Mouse (Mus musculus) liver, adult 2 months (tissue): ENCODE data around the gene Prkca. TPM values are rescaled to one million over a fixed set of nuclear protein-coding genes. Genes with fewer than 3 reads are reported as not detected.

Experiments used
- DNase-seq: peaks from one replicate; pipeline ENCODE4 v3.0.0-alpha.2; 2011; ENCODE audit warnings: low read depth, low spot score; ENCODE audit errors: extremely low read depth
- H3K27ac ChIP-seq: fragments of 200-500 bp; replicated peaks from 2 replicates; pipeline ENCODE4 v1.5.1; 2012; ENCODE audit warnings: low read depth, mild to moderate bottlenecking, control low read depth, inconsistent platforms, low read length; ENCODE audit not compliant: insufficient read depth
- H3K27me3 ChIP-seq: fragments of 200-500 bp; 2 replicates; pipeline ENCODE4 v1.6.1; 2012; ENCODE audit warnings: mild to moderate bottlenecking, moderate library complexity, low read length, inconsistent platforms; ENCODE audit not compliant: control insufficient read depth, insufficient read depth
- H3K36me3 ChIP-seq: fragments of 200-500 bp; 2 replicates; pipeline ENCODE4 v1.6.1; 2012; ENCODE audit warnings: low read length, inconsistent platforms; ENCODE audit not compliant: control insufficient read depth, insufficient read depth
- H3K4me1 ChIP-seq: fragments of 200-500 bp; 2 replicates; pipeline ENCODE4 v1.6.1; 2011; ENCODE audit warnings: low read length; ENCODE audit not compliant: control insufficient read depth, insufficient read depth
- H3K4me3 ChIP-seq: fragments of 200-500 bp; 2 replicates; pipeline ENCODE4 v1.5.1; 2011; ENCODE audit warnings: low read depth, mild to moderate bottlenecking, control low read depth, low read length, moderate library complexity; ENCODE audit not compliant: insufficient read depth
- H3K79me2 ChIP-seq: fragments of 200-500 bp; 2 replicates; pipeline ENCODE4 v1.6.1; 2012; ENCODE audit warnings: inconsistent platforms, mild to moderate bottlenecking, low read length, moderate library complexity; ENCODE audit not compliant: control insufficient read depth, insufficient read depth
- H3K9ac ChIP-seq: fragments of 200-500 bp; 2 replicates; pipeline ENCODE4 v1.6.1; 2012; ENCODE audit warnings: low read depth, mild to moderate bottlenecking, control low read depth, inconsistent platforms, low read length
- CTCF ChIP-seq: fragments of 200-500 bp; IDR thresholded peaks from 2 replicates; pipeline ENCODE4 v1.5.1; 2011; ENCODE audit warnings: low read depth, low read length, control low read depth
- POLR2A ChIP-seq: fragments of 200-500 bp; IDR thresholded peaks from 2 replicates; pipeline ENCODE4 v1.6.1; 2011; ENCODE audit warnings: low read length, control low read depth; ENCODE audit not compliant: insufficient read depth; ENCODE audit errors: extremely low read depth
- WGBS: fragments of 180-500 bp; shearing (Covaris S2); methylation state at CpG from one replicate; pipeline ENCODE4 v1.1.7; 2018; 5-methylcytosine and 5-hydroxymethylcytosine counted together
- polyA plus RNA-seq: library from polyadenylated mRNA; depleted of rRNA; stranded (reverse); fragments of >200 nt; gene quantifications from 2 replicates; pipeline ENCODE4 v1.2.3, GENCODE M21; 2012
- total RNA-seq: library from RNA; depleted of rRNA; stranded (reverse); fragments of >200 nt; gene quantifications from 2 replicates; pipeline ENCODE4 v1.2.3, GENCODE M21; 2014

Gene Prkca
- total and polyA plus RNA-seq, 2 experiments = 2.8 to 4.3 TPM

DNA sequence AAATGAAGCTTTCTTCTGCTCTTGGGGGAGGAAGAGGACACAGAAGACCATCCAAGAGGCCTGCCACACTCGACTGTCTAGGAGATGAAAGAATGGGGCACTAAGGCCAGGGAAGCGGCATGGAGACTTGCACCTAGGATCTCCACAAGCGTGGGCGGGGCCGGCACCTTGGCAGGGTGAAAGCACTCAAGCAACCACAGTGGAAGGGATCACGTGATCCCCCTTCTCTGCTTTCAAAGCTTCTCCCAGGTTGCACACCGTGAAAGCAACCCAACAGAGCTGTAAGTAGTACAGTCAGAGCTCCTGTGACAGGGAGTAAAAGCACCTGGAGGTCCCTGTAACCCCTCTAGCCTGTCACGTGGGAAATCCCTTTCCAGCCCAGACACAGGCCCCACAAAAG lies 72.4 kb downstream of the Prkca start:
- TF ChIP-seq POLR2A (no peak), CTCF (no peak)
- no peak for DNase-seq
- Histone ChIP-seq H3K27me3 (no peaks in the 10 kb centered on the region), H3K27ac (no peak overlapping the region), H3K4me3 (no peak overlapping the region), H3K4me1 (no peaks in the 10 kb centered on the region; the same call in 1 of the 2 replicates), H3K36me3 (no peaks in the 10 kb centered on the region), H3K9ac (no peak overlapping the region), H3K79me2 (0 out of 2 replicates have a peak, but pooled peaks cover 10% of the 10 kb centered on the region)
- WGBS = 87% methylated on average over 8 of the region's 8 CpGs

DNA sequence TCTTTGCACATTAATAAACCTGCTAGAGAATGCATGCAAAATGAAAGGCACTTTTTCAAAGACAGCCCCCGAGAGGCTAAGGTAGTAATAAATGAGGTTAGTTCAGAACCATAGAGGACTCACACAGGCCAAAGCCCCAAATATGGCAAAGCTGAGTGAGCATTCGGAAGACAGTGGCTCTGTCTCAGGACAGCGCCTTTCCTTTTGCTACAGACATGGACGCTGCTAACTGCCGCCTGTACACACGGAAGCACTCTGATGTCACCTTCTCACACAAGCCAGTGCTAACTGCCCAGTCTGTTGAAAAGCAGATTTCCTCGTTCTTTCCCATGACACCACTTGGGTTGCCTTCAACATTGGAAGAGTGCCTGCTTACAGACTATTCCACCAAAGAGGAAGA lies 74.2 kb downstream of the Prkca start:
- 82% methylated on average over 7 of the region's 7 CpGs for WGBS

DNA sequence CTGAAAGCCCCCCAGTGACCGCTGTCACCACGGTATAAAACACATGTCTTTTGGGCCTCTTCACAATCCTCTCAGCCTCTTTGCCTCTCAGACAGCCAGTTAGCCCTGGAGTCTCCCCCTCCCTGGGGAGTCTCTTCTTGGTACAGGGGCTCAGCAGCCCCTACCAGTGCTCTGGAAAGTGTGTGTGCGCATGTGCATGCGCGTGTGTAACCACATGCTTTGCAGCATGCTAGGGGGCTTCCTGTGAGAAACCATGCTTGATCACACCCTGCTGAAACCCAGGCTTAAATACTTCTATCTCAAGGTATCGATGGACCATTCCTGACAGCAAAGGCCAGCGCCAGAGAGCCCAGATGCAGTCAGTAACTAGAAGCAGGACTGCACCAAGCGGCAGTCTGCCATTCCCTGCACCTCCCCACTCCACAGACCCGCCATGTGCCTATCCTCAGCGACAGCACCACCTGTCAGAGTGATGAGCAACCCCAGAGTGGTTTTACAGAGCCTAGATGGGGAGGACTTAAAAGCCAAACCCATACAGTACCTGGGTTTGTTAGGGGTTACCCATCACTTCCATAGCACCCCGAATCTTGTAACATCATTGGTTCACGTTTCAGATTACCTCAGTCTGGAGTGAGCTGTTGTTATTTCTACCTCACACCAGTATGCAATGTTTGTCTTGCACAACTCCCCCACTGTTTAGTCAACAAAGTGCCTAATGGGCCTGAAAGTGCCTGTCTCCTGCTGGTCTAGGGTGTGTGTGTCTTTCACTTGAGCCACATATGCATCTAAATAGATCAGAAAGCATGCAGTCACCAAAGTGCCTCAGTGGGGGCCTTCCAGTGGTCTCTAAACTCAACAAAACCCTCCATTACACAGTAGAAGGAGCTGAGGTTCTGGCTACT lies 75.1 kb downstream of the Prkca start:
- 72% methylated on average over 12 of the region's 12 CpGs for WGBS
- no peak overlapping the region for H3K4me3 ChIP-seq
- TF ChIP-seq POLR2A (no peak), CTCF (no peak)
- no peak overlapping the region for H3K9ac ChIP-seq
- H3K27me3 ChIP-seq = no peaks in the 10 kb centered on the region
- no peaks in the 10 kb centered on the region; the same call in 1 of the 2 replicates for H3K4me1 ChIP-seq
- no peak overlapping the region for H3K27ac ChIP-seq
- no peak for DNase-seq
- no peaks in the 10 kb centered on the region for H3K36me3 ChIP-seq
- 0 out of 2 replicates have a peak, but pooled peaks cover 9% of the 10 kb centered on the region for H3K79me2 ChIP-seq

More for the DNA sequence above, 74.2 kb downstream of the Prkca start:
- TF ChIP-seq CTCF = no peak
- TF ChIP-seq POLR2A = no peak
- Histone ChIP-seq H3K27ac (no peak overlapping the region), H3K9ac (no peak overlapping the region), H3K4me3 (no peak overlapping the region), H3K27me3 (no peaks in the 10 kb centered on the region), H3K79me2 (0 out of 2 replicates have a peak, but pooled peaks cover 9% of the 10 kb centered on the region), H3K36me3 (no peaks in the 10 kb centered on the region), H3K4me1 (no peaks in the 10 kb centered on the region; the same call in 1 of the 2 replicates)
- no peak for DNase-seq

DNA sequence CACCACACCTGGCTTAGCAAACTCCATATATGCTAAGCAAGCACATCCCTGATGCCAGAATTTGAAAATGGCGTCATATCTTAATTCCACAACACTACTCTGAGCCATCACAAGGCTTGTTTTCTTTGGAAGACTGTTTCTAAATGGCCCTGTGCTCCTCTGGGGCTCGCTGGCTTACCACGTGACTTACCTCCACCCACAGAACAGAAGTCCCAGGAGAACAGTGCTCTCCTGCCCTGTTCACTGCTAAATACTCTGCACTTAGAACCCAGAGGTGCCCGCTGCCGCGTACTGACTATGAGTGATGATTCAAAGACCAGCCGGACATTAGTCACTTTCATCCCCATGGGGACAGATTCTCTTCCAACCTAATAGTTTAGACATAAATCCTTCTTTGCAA lies 75.9 kb downstream of the Prkca start:
- WGBS = 56% methylated on average over 7 of the region's 7 CpGs
- TF ChIP-seq CTCF (no peak), POLR2A (no peak)
- H3K36me3 ChIP-seq = no peaks in the 10 kb centered on the region
- H3K27ac ChIP-seq = no peak overlapping the region
- H3K4me3 ChIP-seq = no peak overlapping the region
- DNase-seq = no peak
- H3K4me1 ChIP-seq = no peaks in the 10 kb centered on the region; the same call in 1 of the 2 replicates
- H3K9ac ChIP-seq = no peak overlapping the region
- 0 out of 2 replicates have a peak, but pooled peaks cover 8% of the 10 kb centered on the region for H3K79me2 ChIP-seq
- no peaks in the 10 kb centered on the region for H3K27me3 ChIP-seq

GRCm38 (mm10) chr11:108267066-108267465 lies 76.7 kb downstream of the Prkca start:
- Histone ChIP-seq H3K27ac (no peak overlapping the region), H3K27me3 (no peaks in the 10 kb centered on the region), H3K4me1 (no peaks in the 10 kb centered on the region; the same call in 1 of the 2 replicates), H3K79me2 (0 out of 2 replicates have a peak, but pooled peaks cover 4% of the 10 kb centered on the region), H3K9ac (no peak overlapping the region), H3K4me3 (no peak overlapping the region), H3K36me3 (no peaks in the 10 kb centered on the region)
- TF ChIP-seq POLR2A (no peak), CTCF (no peak)
- DNase-seq = no peak
- 84% methylated on average over 3 of the region's 3 CpGs for WGBS
